Mouse (Mus musculus) bone marrow, adult 2 months (tissue): Measurements from ENCODE around the gene Hoxb8.

Source experiments
- CTCF ChIP-seq: fragments of 200-500 bp; IDR thresholded peaks from 2 replicates; pipeline ENCODE4 v1.5.1; 2011; ENCODE audit warnings: low read length, control low read depth; ENCODE audit not compliant: control insufficient read depth, insufficient read depth
- POLR2A ChIP-seq: fragments of 200-500 bp; IDR thresholded peaks from 2 replicates; pipeline ENCODE4 v1.6.1; 2011; ENCODE audit warnings: low read depth, mild to moderate bottlenecking, control low read depth, low read length, borderline replicate concordance; ENCODE audit not compliant: control insufficient read depth

GRCm38 (mm10) chr11:96305505-96306182 is 23.9 kb downstream of the Hoxb8 start:
- no peak for TF ChIP-seq POLR2A
- no peak for TF ChIP-seq CTCF
